Mouse (Mus musculus) stomach, embryonic 14.5 days (tissue): ENCODE measurements around the gene Tbc1d14. TPM values are rescaled to one million over a fixed set of nuclear protein-coding genes. Genes with fewer than 3 reads are reported as not detected.
A peak's percentile ranks its signal among the peaks of the same experiment; 100 is the strongest.

Experiments used
- ATAC-seq: fragments of 200-750 bp; cut with Nextera tagmentation; 2 replicates; pipeline ENCODE4 v1.8.0; 2017; ENCODE audit warnings: low read depth, moderate TSS enrichment; ENCODE audit not compliant: insufficient number of reproducible peaks, insufficient read depth, low FRiP score
- H3K27ac ChIP-seq: fragments of 300-500 bp; sonication (generic); 2 replicates; pipeline ENCODE4 v1.5.1; 2014; ENCODE audit warnings: mild to moderate bottlenecking, low read length, moderate library complexity, mixed read lengths
- H3K27me3 ChIP-seq: fragments of 300-500 bp; sonication (generic); 2 replicates; pipeline ENCODE4 v1.6.1; 2014; ENCODE audit warnings: low read length, control low read depth, mixed read lengths; ENCODE audit not compliant: control insufficient read depth, insufficient read depth
- H3K36me3 ChIP-seq: fragments of 300-500 bp; sonication (generic); 2 replicates; pipeline ENCODE4 v1.6.1; 2014; ENCODE audit warnings: mild to moderate bottlenecking, control low read depth, low read length, moderate library complexity, mixed read lengths; ENCODE audit not compliant: control insufficient read depth, insufficient read depth
- H3K4me1 ChIP-seq: fragments of 300-500 bp; sonication (generic); 2 replicates; pipeline ENCODE4 v1.6.1; 2014; ENCODE audit warnings: low read length, control low read depth, mixed read lengths; ENCODE audit not compliant: control insufficient read depth, insufficient read depth
- H3K4me2 ChIP-seq: fragments of 300-500 bp; sonication (generic); replicated peaks from 2 replicates; pipeline ENCODE4 v1.6.1; 2014; ENCODE audit warnings: low read depth, low read length, control low read depth
- H3K4me3 ChIP-seq: fragments of 300-500 bp; sonication (generic); 2 replicates; pipeline ENCODE4 v1.5.1; 2014; ENCODE audit warnings: low read depth, low read length, control low read depth
- H3K9ac ChIP-seq: fragments of 300-500 bp; sonication (generic); replicated peaks from 2 replicates; pipeline ENCODE4 v1.6.1; 2014; ENCODE audit warnings: low read depth, mild to moderate bottlenecking, control low read depth, low read length, moderate library complexity, mixed read lengths
- H3K9me3 ChIP-seq: fragments of 300-500 bp; sonication (generic); 2 replicates; pipeline ENCODE4 v1.6.1; 2016; ENCODE audit warnings: low read depth, low read length, control low read depth; ENCODE audit not compliant: control insufficient read depth
- WGBS: fragments of 180-500 bp; shearing (Covaris S2); extraction: QIAGEN DNeasy Blood & Tissue Kit; methylation state at CpG from one replicate; pipeline ENCODE4 v1.1.7; 2014; 5-methylcytosine and 5-hydroxymethylcytosine counted together
- polyA plus RNA-seq: library from polyadenylated mRNA; unstranded; fragments of >200 nt; fragmentation: Nextera tagmentation; extraction: Ambion mirVana; gene quantifications from 2 replicates; pipeline ENCODE4 v1.2.1, GENCODE M21; 2014

Gene Tbc1d14
- 41.8 and 42.0 TPM in 2 replicates for polyA plus RNA-seq

DNA sequence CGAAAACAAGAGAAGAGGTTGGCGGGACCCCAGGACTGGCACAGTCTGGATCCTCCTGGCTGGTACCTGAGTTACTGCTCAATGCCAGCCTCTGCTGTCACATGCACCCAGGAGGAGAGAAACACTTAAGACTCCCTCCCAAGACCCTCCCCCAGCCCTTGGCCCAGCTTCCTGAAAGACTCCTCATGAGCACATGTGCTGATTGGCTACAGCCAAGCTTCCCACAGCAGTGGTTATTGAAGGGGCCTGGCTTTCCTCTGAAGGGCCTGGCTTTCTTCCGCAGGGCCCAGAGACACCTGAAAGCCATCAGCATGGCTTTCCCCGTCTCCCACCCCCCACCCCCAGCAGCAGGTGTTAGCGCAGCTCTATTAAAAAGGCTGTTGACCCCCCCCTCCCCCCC lies at the start of gene Tbc1d14:
Tbc1d14 (minus strand) TSS at position 101 of the 400 bp plus-strand sequence.
- Histone ChIP-seq H3K9ac (no peak within 1 kb of the TSS), H3K4me1 (no peaks in the 10 kb centered on the region), H3K4me3 (no peak within 1 kb of the TSS), H3K27me3 (no peaks in the 10 kb centered on the region), H3K27ac (no peak within 1 kb of the TSS), H3K36me3 (no peaks in the 10 kb centered on the region), H3K9me3 (no peaks in the 10 kb centered on the region), H3K4me2 (no peak within 1 kb of the TSS)
- 73% methylated on average over 5 of the region's 5 CpGs for WGBS
- ATAC-seq, result 0 out of 2 replicates have a peak, but pooled peaks have one; percentile 42

DNA sequence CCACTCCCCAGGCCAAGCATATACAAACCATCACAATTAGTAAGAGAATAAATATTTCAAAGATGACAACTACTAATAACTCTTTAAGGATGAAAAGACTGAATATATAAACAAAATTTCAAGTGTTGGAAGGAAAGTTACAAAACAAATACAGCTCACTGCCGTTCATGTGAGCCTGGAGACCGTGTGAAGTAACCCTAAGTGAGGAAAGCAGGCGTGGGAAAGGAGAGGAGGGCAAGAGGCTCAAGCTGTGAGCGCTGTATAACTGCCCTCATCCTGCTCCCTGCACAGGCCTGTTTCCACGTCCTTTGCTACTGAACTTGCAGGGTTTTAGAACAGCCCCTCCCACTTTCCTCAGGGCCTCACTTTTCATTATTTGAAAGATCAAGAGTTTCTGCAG lies 32.5 kb upstream of the Tbc1d14 start:
- Histone ChIP-seq H3K9ac (no peak overlapping the region), H3K4me3 (no peak overlapping the region), H3K27me3 (no peaks in the 10 kb centered on the region), H3K9me3 (no peaks in the 10 kb centered on the region), H3K4me2 (no peak overlapping the region), H3K27ac (no peak overlapping the region), H3K4me1 (peaks cover 11% of the 10 kb centered on the region; the same call in 1 of the 2 replicates), H3K36me3 (peaks cover 12% of the 10 kb centered on the region; the same call in 1 of the 2 replicates)
- WGBS, result 32% methylated on average over 5 of the region's 5 CpGs
- ATAC-seq, result no peak; the same call in 1 of the 2 replicates

DNA sequence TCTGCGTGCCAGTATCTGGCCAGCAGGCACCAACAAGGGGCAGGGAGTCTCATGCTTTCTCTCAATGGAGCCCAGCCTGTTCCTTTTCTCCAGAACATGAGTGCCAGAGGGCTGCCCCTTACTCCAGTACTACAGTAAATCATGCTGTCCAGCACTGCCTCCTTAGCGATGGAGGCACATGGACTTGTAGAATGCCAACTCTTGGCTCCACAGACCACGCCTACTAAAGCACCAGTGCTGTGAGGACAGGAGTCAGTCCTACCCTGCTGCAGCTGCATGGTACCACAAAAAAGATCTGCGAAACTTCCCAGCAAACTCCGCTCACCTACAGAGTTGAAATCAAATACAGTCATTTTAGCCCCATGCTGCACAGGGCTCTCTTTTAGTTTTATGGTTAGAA lies 30.6 kb upstream of the Tbc1d14 start:
- no peak overlapping the region for H3K27ac ChIP-seq
- no peak overlapping the region for H3K4me3 ChIP-seq
- H3K4me1 ChIP-seq, result peaks cover 23% of the 10 kb centered on the region
- ATAC-seq, result no peak
- H3K9ac ChIP-seq, result no peak overlapping the region
- 85% methylated on average over 5 of the region's 5 CpGs for WGBS
- H3K36me3 ChIP-seq, result peaks cover 3% of the 10 kb centered on the region; the same call in 1 of the 2 replicates
- no peak overlapping the region for H3K4me2 ChIP-seq
- H3K9me3 ChIP-seq, result no peaks in the 10 kb centered on the region
- H3K27me3 ChIP-seq, result no peaks in the 10 kb centered on the region

DNA sequence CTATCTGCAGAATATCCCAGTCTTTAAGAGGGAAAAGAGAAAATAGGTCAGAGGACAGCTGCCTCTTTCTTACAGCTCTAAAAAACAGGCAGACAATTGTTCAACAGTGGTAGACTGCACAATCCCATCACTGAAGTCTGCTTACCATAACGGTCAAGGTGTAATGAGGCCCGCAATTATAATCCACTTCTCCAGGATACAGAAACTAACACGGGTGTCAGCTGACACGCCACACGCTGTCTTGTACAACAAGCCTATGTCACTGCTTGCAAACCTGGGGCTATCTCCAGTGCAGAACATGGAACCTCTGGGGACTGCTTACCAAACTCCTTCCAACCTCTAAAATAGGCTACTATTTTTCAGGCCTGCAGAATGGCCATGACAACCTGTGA lies 28.0 kb upstream of the Tbc1d14 start:
- Histone ChIP-seq H3K36me3 (peaks cover 16% of the 10 kb centered on the region; the same call in 1 of the 2 replicates), H3K4me3 (no peak overlapping the region), H3K9me3 (no peaks in the 10 kb centered on the region), H3K4me1 (peaks cover 16% of the 10 kb centered on the region), H3K4me2 (no peak overlapping the region), H3K27me3 (no peaks in the 10 kb centered on the region), H3K27ac (peak overlapping the region; percentile 45; the same call in 1 of the 2 replicates), H3K9ac (no peak overlapping the region)
- no peak for ATAC-seq
- WGBS, result 72% methylated on average over 5 of the region's 5 CpGs

DNA sequence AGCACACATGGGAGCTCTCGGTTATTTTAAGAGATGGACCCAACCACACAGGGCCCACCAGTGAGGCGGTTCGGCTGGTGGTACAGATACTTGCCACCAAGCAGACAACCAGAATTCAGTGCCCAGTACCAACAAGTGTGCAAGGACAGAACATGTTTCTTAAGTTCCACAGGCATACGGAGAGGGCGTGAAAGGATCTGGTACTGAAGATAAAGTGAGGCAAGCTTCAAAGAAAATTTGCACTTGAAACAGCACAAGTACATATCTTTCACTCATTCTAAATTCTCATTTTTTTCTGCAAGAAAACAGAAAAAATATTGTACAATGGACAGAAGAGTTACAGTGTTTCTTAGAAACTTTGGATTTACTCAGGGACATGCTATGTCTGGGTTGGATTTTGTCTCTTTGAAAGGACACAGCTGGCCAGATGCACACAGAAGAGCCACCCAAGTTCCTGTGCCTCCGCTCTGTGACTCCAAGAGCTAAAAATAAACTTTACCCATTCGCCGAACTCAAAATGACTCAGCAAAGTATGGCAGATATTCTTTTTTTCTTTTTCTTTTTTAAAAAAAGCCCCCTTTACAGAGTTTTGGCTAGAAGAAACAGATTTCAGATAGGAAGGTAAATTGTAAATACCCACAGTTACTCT lies 27.5 kb upstream of the Tbc1d14 start:
- Histone ChIP-seq H3K36me3 (peaks cover 21% of the 10 kb centered on the region), H3K4me2 (no peak overlapping the region), H3K27ac (peak overlapping the region; percentile 45; the same call in 1 of the 2 replicates), H3K27me3 (no peaks in the 10 kb centered on the region), H3K9me3 (no peaks in the 10 kb centered on the region), H3K4me3 (no peak overlapping the region), H3K9ac (no peak overlapping the region), H3K4me1 (peaks cover 12% of the 10 kb centered on the region)
- WGBS, result 66% methylated on average over 8 of the region's 8 CpGs
- no peak for ATAC-seq

DNA sequence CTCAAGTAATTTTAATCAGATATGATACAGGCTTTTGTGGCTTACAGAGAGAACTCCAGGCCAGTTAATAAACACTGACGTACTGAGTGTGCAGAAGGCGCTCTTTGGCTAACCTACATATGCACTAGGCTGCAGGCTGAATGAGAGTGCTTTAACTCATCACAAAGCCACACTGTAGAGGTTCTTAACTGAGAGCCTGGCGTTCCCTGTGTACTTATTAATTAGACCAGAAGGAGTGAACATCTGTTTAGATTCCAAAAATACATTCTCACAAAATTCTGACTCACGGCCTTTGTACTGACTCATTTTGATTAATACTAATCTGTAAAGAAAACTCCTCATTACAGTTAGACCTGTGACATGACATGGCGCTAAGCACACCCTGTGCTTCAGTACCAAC lies 25.8 kb upstream of the Tbc1d14 start:
- no peak for ATAC-seq
- H3K4me1 ChIP-seq, result peaks cover 12% of the 10 kb centered on the region

DNA sequence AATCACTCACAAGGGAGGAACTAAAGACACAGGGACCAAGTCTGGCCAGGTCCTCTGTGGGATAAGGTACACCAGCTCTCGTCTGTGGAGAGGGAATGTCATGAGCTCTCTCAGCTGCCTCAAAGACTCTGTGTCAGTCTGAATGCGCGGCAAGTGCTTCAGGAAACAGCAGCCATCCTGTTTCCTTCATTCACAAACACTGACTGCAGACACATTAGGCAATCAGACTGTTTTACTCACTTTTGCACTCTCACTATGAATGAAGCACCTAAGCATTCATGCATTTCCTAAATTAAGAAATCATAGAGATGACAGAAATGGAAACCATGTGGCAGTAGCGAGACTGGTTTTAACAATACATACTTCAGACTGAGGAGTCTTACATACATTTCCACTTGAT lies 25.3 kb upstream of the Tbc1d14 start:
- Histone ChIP-seq H3K9me3 (no peaks in the 10 kb centered on the region), H3K4me3 (no peak overlapping the region), H3K27me3 (no peaks in the 10 kb centered on the region), H3K4me1 (peaks cover 12% of the 10 kb centered on the region), H3K36me3 (peaks cover 43% of the 10 kb centered on the region), H3K27ac (no peak overlapping the region; the same call in 1 of the 2 replicates), H3K4me2 (no peak overlapping the region), H3K9ac (no peak overlapping the region)
- WGBS, result 41% methylated on average over 4 of the region's 4 CpGs
- ATAC-seq, result 0 out of 2 replicates have a peak, but pooled peaks have one; percentile 42

More for the DNA sequence above, 25.8 kb upstream of the Tbc1d14 start:
- 66% methylated on average over 5 of the region's 5 CpGs for WGBS
- peaks cover 38% of the 10 kb centered on the region for H3K36me3 ChIP-seq
- H3K27me3 ChIP-seq, result no peaks in the 10 kb centered on the region
- no peak overlapping the region for H3K27ac ChIP-seq
- H3K9me3 ChIP-seq, result no peaks in the 10 kb centered on the region
- H3K9ac ChIP-seq, result no peak overlapping the region
- no peak overlapping the region for H3K4me2 ChIP-seq
- H3K4me3 ChIP-seq, result no peak overlapping the region

DNA sequence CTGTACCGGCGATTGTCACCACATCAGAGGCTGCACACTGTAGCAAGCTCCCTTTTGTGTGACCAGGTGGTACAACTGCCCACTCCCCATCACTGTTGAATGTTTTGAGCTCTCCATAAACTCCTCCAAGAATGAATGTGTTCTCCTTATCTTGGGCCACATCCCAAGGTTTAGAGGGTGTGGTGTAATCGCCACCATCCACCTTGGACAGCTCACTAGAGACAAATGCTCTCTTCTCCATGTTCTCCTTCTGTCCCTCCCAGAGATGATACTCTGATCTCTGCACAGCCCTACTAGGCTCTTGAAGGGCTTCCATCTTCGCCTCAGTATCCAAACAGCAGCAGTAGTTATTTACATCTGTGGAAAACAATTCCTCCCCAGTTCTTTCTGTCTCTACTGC lies 21.0 kb upstream of the Tbc1d14 start:
- H3K4me2 ChIP-seq, result no peak overlapping the region
- no peak overlapping the region for H3K4me3 ChIP-seq
- no peaks in the 10 kb centered on the region for H3K27me3 ChIP-seq
- no peak overlapping the region for H3K9ac ChIP-seq
- no peaks in the 10 kb centered on the region for H3K9me3 ChIP-seq
- WGBS, result 90% methylated on average over 4 of the region's 4 CpGs
- H3K4me1 ChIP-seq, result 0 out of 2 replicates have a peak, but pooled peaks cover 3% of the 10 kb centered on the region
- no peak overlapping the region for H3K27ac ChIP-seq
- no peak for ATAC-seq
- peaks cover 49% of the 10 kb centered on the region for H3K36me3 ChIP-seq
